Mouse (Mus musculus) heart, adult 11 months (tissue): Measurements from ENCODE around the gene Neurog1.
A peak's percentile ranks its signal among the peaks of the same experiment; 100 is the strongest.

Experiments used
- DNase-seq: peaks from one replicate; pipeline ENCODE4 v3.0.0; 2022

Neurog1 gene

DNA sequence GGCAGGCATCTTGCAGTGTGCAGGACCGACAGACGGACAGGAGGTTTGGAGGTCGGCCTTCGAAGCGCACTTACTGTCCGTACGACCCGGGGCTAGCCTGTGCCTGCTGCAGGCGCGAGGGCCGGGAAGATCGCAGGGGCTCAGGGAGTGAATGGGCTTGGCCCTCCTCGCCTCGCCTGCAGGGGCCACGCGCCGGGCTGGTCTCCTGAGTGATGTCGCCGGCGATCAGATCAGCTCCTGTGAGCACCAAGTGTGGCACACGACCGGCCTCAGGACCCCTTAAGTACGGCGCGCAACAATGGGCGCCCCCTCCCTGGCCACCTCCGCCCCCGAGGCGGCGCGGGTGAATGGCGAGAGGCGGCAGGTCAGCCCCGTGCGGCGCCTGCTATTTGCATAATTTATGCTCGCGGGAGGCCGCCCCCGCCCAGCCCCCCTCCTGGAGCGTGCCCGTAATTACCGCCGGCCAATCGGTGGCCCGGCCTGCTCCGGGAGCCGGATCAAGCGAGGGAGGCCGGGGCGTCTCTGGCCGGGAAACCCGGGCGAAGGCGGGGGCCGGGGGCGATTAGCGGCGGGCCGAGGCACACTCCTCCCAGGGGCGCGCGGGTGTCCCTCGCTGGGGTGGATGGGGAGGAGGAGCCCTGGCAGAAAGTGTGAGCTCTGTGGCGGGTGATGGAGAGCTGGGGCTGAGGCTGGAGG, at the start of gene Neurog1:
Neurog1 (minus strand) TSS at position 240 of the 696 bp plus-strand sequence.
- DNase-seq, result no peak

GRCm38 (mm10) chr13:56299336-56299735, 47.4 kb upstream of the Neurog1 start:
- no peak for DNase-seq

- DNase-seq, result no peak
Observed at GRCm38 (mm10) chr13:56296659-56297020, 44.7 kb upstream of the Neurog1 start.

DNA sequence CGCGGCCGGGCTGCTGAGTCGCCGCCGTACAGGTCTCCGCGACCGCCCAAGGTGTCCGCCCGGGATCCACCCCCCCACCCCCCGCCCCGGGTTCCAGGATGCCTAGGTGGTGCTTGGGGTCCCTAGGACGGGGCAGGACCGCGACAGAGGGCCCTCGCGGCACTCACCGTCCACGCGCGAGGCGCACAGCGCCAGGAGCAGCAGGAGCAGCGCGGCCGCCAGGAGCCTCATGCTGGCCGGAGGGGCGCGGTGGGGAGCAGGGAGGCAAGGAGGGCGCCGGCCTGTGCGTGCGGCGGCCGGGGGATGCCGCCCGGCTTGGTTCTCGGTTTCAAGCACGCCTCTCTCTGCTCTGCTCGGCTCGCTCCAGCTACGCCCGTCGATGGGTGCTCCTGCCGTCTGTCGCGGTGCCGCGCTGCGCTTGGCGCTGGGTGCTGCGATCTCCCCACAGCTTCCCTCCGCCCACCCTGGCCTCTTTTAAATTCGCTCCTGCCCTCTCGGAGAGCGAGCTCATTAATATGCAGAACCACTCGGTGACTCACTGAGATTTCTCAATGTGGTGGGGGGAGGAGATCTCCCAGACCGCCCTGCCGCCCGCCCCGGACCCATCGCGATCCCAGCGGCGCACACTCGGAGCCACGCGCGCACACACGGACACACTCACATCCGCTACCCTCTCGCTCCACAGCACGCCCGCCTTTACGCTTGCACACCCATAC, 44.1 kb upstream of the Neurog1 start, which contains the start of gene Cxcl14:
Cxcl14 (minus strand) TSS at position 609 of the 716 bp plus-strand sequence.
- DNase-seq, result peak; percentile 94

DNA sequence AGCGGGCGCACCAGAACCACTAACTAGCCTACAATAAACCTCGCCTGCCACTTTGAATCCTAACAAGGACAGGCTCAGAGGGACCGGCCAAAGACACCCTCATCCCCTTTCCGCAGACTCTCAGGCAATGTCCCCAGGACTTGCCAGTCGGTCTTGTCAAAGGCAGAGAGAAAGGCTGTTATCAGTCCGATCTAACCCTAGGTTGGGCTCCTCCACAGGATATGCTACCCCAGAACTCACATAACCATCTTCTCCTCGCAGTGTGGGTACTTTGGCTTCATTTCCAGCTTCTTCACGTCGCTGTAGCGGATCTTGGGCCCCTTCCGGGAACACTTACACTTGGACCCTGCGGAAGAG, 43.6 kb upstream of the Neurog1 start:
- DNase-seq, result no peak

DNA sequence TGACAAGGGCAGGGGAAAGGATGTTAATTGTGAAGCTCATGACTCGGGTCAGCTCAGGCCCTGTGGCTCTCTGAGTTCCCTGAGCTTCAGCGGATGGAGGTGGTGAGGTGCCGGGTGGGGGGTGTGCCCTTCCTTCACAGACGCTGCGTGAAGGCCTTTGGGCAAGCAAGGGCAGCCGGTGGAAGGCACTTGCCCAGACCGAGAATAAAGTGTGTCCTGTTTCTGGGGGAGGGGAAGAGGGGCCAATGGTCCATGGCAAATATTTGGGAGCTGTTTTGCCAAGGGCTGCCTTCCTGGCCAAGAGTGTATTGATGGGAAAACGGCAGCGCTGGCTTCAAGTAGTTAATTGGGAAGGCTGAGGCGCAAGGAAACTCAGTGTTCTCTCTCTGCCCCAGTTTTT, 42.9 kb upstream of the Neurog1 start:
- DNase-seq, result no peak

GRCm38 (mm10) chr13:56289998-56290397, 38.0 kb upstream of the Neurog1 start:
- no peak for DNase-seq

DNA sequence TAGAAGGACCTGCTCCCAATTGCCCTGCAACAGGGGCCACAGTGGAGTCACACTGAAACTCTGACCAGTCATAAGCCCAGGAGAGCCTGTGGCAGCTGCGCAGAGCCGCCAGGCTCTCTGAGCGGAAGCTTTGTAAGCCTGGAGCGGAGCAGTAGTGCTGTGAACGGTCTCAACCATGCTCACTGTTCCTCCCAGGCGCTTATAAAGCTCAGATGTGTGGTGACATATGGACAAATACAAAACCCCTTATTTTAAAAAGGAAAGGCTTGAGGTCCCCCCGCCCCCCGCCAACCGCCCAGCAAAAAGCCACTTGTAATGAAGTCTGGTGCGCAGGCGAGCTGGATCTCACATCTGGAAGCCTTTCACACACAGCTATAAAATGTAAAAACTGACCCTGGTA, 37.3 kb upstream of the Neurog1 start:
- no peak for DNase-seq

- DNase-seq, result no peak
Observed at GRCm38 (mm10) chr13:56288601-56289000, 36.6 kb upstream of the Neurog1 start.

DNA sequence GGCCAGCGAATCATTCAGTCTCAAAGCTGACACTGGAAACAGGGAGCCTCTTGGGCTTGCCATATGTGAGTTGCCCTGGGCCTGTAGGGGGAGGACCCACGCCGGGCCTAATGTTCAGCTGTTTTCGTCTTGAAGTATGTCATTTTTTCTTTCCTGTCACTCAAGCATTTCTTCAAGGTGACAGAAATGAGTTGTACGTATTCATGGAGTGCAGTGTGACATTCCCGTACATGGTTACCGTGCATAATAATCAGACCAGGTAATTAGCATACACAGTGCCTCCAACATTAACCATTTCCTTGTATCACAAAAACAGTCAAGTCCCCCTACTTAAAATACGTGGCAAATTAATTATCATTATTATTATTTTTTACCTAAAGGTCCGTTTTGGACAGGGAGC, 35.1 kb upstream of the Neurog1 start:
- no peak for DNase-seq

- no peak for DNase-seq
Observed at GRCm38 (mm10) chr13:56283321-56283720, 31.4 kb upstream of the Neurog1 start.

DNA sequence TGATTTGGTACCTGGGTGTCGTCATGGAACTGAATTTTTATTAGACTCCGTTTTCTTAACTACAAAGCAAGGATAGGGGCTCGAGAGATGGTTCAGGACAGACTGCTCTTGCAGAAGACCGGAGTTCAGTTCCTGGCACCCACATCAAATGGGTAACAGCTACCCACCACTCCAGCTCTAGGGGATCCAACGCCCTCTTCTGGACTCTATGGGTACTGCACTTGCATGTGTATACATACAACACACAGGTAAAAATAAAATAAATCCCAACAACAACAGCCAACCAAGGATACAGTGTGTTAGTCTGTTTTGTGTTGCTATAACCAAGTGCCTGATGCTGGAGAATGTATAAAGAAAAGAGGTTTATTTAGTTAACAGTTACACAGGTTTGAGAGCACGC, 28.4 kb upstream of the Neurog1 start:
- no peak for DNase-seq

DNA sequence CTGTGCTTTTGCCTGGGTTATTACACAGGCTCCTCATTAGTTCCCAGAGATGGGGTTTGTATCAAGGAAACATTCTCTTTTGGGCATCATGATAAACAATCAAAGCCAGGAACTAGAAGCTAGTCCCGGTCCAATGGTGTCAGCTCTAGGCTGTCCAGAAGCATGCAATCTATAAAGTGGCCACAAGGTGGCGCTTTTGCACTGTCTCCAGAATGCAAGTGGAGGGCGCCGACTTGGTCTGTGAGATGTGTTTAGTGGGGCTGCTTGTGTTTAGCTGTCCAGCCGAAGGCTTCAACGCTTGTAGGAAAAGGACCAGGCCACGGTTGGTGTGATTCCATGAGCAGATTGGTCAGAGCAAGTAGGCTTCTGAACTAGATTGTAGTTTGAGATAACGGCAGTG, 27.5 kb upstream of the Neurog1 start:
- DNase-seq, result no peak

DNA sequence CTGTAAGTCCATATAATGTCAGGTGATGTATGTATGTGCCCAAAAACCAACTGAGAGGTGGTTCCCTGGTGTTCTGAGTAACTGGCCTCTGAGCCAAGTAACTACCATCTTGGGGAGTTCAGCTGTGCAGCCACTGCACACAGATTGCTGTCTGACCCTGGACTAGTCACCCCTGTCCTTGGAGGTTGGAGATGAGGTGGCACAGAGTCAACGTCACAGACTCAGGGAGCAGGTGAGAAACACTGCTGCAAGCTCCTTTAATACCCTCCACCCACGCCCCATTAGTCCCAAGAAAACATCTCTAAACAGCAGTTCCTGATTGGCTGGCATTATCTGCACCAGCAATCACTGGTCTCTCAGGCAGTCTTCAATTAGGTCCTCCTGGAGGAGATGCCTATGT, 23.2 kb upstream of the Neurog1 start:
- no peak for DNase-seq

GRCm38 (mm10) chr13:56270124-56270523, 18.2 kb upstream of the Neurog1 start:
- no peak for DNase-seq

- DNase-seq, result no peak
Observed at GRCm38 (mm10) chr13:56267396-56267795, 15.4 kb upstream of the Neurog1 start.

GRCm38 (mm10) chr13:56266435-56266834, 14.5 kb upstream of the Neurog1 start:
- no peak for DNase-seq

DNA sequence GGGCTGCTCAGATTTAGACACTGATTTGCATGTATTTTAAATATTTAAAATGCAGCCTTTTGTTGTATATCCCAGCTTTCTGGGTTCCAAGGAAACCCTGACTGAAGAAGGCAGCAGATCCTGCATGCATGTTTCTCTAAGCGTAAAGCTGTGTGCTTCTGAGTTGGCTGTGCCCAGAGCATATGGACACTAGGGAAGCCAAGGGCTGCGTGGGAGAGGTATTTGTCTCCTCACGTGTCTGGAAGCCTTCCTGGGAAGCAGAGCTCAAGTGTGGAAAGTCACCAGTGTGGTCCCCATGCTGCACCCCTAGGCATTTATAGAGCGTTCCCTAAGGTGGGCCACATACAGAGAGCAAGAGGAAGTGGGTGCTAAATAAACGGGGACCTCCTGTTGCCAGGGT, 13.7 kb upstream of the Neurog1 start:
- DNase-seq, result no peak

DNA sequence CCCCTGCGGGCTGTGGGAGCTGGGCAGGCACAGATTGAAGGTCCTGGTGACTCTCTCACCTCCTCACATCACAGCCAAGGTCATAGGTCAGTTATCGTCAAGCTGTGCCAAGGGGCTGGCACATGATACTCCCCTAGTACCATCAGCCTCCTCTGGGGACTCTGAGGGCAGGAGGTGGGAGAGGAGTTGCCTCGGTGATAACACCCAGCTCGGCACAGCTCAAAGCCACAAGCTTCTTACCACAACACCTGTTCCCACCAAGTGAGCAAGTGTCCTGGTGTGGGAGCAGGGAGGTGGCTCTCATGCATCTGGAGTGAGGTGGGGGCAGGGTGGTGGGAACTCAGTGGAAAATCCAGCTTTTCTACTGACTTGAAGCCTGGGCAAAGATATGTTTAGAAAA, 10.3 kb upstream of the Neurog1 start:
- peak; percentile 90 for DNase-seq

DNA sequence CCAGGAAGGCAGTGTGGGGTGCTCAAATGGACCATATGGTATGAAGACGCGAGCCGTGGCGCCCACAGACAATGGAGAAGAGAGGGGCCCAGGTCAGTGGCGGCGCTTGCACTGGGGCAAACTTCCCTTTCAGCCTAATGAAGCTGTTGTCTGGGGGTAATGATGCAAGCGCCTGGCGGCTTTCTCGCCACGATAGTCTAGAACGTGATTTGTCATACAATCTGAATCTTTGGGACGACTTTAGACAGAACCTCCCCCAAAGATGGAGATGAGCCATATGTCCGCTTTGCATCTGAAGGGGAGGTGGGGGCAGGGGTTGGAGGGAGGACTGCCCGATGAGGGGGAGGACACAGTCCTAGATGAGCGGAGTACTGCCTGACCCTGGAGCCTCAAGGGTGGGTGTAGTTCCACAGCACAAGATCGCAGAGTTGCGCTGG, 8.4 kb upstream of the Neurog1 start:
- no peak for DNase-seq

DNA sequence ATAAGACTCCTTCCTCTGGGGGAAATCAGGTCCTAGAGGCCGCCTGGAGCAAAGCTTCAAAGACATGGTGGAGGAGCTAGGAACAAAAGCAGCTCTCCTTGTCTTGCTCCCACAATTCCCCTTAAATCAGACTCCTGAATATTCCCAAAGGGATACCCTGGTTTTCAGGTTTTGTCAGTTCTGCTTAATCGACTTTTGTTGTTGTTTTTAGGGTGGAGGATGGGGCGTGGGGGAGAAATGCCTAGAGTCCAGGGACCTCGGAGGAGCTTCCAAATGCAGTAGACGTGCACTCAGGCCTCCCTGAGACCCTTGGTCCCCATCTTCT, 7.9 kb upstream of the Neurog1 start:
- DNase-seq, result no peak

GRCm38 (mm10) chr13:56259021-56259925, 7.3 kb upstream of the Neurog1 start:
- no peak for DNase-seq

- no peak for DNase-seq
Observed at GRCm38 (mm10) chr13:56258196-56259020, 6.4 kb upstream of the Neurog1 start.
